Comparison of ENCODE assay signal across 8 mouse cellular contexts in the genomic region with DNA sequence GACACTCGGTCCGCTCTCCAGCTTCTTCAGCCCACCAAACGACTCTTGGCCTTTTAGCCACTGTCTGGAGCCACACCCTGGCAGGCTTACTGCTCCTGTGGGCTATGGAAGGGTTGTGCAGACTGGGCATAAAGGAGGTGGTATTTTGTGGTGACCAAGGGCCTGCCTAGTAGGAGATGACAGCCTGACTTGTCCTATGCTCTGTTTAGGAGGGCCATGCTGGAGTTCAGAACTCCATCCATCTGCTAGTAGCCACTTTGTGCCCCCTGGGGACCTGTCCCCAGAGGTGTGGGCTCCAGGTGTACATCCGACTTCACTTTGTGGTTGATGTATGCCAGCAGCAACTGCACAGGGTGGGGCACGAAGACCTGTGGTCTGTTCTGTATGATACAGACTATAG. TPM values are rescaled to one million over a fixed set of nuclear protein-coding genes. Genes with fewer than 3 reads are reported as not detected.
DNase-seq lines count a peak whose midpoint lies in the region; ATAC-seq lines count a peak whose summit lies in the region.

No protein-coding gene starts in this region.

- no peaks in the 10 kb centered on the region for H3K9me3 ChIP-seq in lung, embryonic 16.5 days (ENCODE audit: control insufficient read depth, low read length)
- no peaks in the 10 kb centered on the region for H3K9me3 ChIP-seq in forebrain, embryonic 15.5 days
- no peaks in the 10 kb centered on the region for H3K9me3 ChIP-seq in limb, embryonic 11.5 days (ENCODE audit: control insufficient read depth, low read length)
- no peaks in the 10 kb centered on the region for H3K9me3 ChIP-seq in neural tube, embryonic 15.5 days (replicated peaks)

- H3K4me2 ChIP-seq in lung, embryonic 16.5 days (ENCODE audit: low read depth, low read length): peak overlapping the region; percentile 98
- H3K4me2 ChIP-seq in forebrain, embryonic 15.5 days (replicated peaks): peak overlapping the region; percentile 94
- H3K4me2 ChIP-seq in limb, embryonic 11.5 days (ENCODE audit: low read depth, severe bottlenecking): peak overlapping the region; percentile 70
- H3K4me2 ChIP-seq in neural tube, embryonic 15.5 days: peak overlapping the region; percentile 88

- H3K36me3 ChIP-seq in lung, embryonic 16.5 days (ENCODE audit: control insufficient read depth, insufficient read depth, low read length): peaks cover 6% of the 10 kb centered on the region
- H3K36me3 ChIP-seq in forebrain, embryonic 15.5 days: peaks cover 19% of the 10 kb centered on the region
- peaks cover 11% of the 10 kb centered on the region for H3K36me3 ChIP-seq in limb, embryonic 11.5 days (ENCODE audit: control insufficient read depth, insufficient read depth, low read length)
- peaks cover 17% of the 10 kb centered on the region for H3K36me3 ChIP-seq in neural tube, embryonic 15.5 days

- peak overlapping the region; percentile 80 for H3K9ac ChIP-seq in lung, embryonic 16.5 days (ENCODE audit: low read length)
- H3K9ac ChIP-seq in forebrain, embryonic 15.5 days (replicated peaks): peak overlapping the region; percentile 72
- peak overlapping the region; percentile 76; the same call in 1 of the 2 replicates for H3K9ac ChIP-seq in limb, embryonic 11.5 days (ENCODE audit: low read length)
- H3K9ac ChIP-seq in neural tube, embryonic 15.5 days (replicated peaks): peak overlapping the region; percentile 81

- ATAC-seq in lung, embryonic 16.5 days (ENCODE audit: low read depth): no peak
- no peak for ATAC-seq in forebrain, embryonic 15.5 days (replicated peaks)
- ATAC-seq in limb, embryonic 11.5 days (ENCODE audit: insufficient number of reproducible peaks, low FRiP score, low TSS enrichment, low read depth): no peak
- no peak for ATAC-seq in neural tube, embryonic 15.5 days (ENCODE audit: low FRiP score)

- 51% methylated on average over 5 of the region's 5 CpGs for WGBS in lung, embryonic 16.5 days
- 44% methylated on average over 5 of the region's 5 CpGs for WGBS in forebrain, embryonic 15.5 days
- 55% methylated on average over 5 of the region's 5 CpGs for WGBS in limb, embryonic 11.5 days
- whole genome bisulfite sequencing in neural tube, embryonic 15.5 days: 41% methylated on average over 5 of the region's 5 CpGs

- peaks cover 43% of the 10 kb centered on the region for H3K4me1 ChIP-seq in lung, embryonic 16.5 days (replicated peaks; ENCODE audit: control insufficient read depth, insufficient read depth, low read length)
- peaks cover 49% of the 10 kb centered on the region for H3K4me1 ChIP-seq in forebrain, embryonic 15.5 days
- peaks cover 18% of the 10 kb centered on the region for H3K4me1 ChIP-seq in limb, embryonic 11.5 days (ENCODE audit: control insufficient read depth, insufficient read depth, low read length)
- peaks cover 55% of the 10 kb centered on the region for H3K4me1 ChIP-seq in neural tube, embryonic 15.5 days

- H3K4me3 ChIP-seq in lung, embryonic 16.5 days (ENCODE audit: low read length): peak overlapping the region; percentile 75; the same call in 1 of the 2 replicates
- H3K4me3 ChIP-seq in forebrain, embryonic 15.5 days: peak overlapping the region; percentile 64
- H3K4me3 ChIP-seq in limb, embryonic 11.5 days (ENCODE audit: low read depth, low read length): peak overlapping the region; percentile 84
- H3K4me3 ChIP-seq in neural tube, embryonic 15.5 days (replicated peaks): peak overlapping the region; percentile 76

- H3K27ac ChIP-seq in lung, embryonic 16.5 days (ENCODE audit: low read length): no peak overlapping the region
- H3K27ac ChIP-seq in forebrain, embryonic 15.5 days (replicated peaks): peak overlapping the region; percentile 83
- no peak overlapping the region for H3K27ac ChIP-seq in limb, embryonic 11.5 days (replicated peaks; ENCODE audit: low read depth, low read length)
- H3K27ac ChIP-seq in neural tube, embryonic 15.5 days (replicated peaks): peak overlapping the region; percentile 87

- H3K27me3 ChIP-seq in lung, embryonic 16.5 days (ENCODE audit: control insufficient read depth, insufficient read depth, low read depth, low read length): no peaks in the 10 kb centered on the region
- no peaks in the 10 kb centered on the region for H3K27me3 ChIP-seq in forebrain, embryonic 15.5 days
- H3K27me3 ChIP-seq in limb, embryonic 11.5 days (ENCODE audit: control insufficient read depth, insufficient read depth, low read length): no peaks in the 10 kb centered on the region
- H3K27me3 ChIP-seq in neural tube, embryonic 15.5 days (replicated peaks): no peaks in the 10 kb centered on the region

- no peak for DNase-seq in lung, postnatal 14 days
- no peak for DNase-seq in limb, embryonic 11.5 days (ENCODE audit: low spot score)
- no peak for DNase-seq in adrenal gland, adult 8-10 months
- DNase-seq in right cerebral cortex, adult 2 months (ENCODE audit: low spot score in 2 of 2): no peak
- no peak for DNase-seq in lung, adult 18-20 months

RNA-seq across cellular contexts. Expression of a gene that starts 32.6 kb away (rescaled TPM):
- 22.0 and 22.1 TPM in 2 replicates for polyA plus RNA-seq in lung, embryonic 16.5 days (2015; fragmentation: Nextera tagmentation; extraction: Ambion mirVana)
- polyA plus RNA-seq in forebrain, embryonic 15.5 days (2015; fragmentation: Nextera tagmentation; extraction: Ambion mirVana): 24.2 and 26.3 TPM in 2 replicates
- polyA plus RNA-seq in limb, embryonic 11.5 days (2014; fragmentation: Nextera tagmentation; extraction: Ambion mirVana): 21.0 and 21.9 TPM in 2 replicates
- polyA plus RNA-seq in neural tube, embryonic 15.5 days (2015; fragmentation: Nextera tagmentation; extraction: Ambion mirVana): 28.3 and 30.9 TPM in 2 replicates
- 100 to 1,000 TPM in 2 of 4 experiments, 10 to 100 TPM in 2; 79.2 to 123 (median 103) TPM for total RNA-seq in adrenal gland, adult 8-10 months (2022)

RNA-seq across cellular contexts. Expression of a gene that starts 33.1 kb away (rescaled TPM):
- 124 and 125 TPM in 2 replicates for polyA plus RNA-seq in lung, embryonic 16.5 days (2015; fragmentation: Nextera tagmentation; extraction: Ambion mirVana)
- polyA plus RNA-seq in forebrain, embryonic 15.5 days (2015; fragmentation: Nextera tagmentation; extraction: Ambion mirVana): 83.0 and 84.4 TPM in 2 replicates
- 55.4 and 64.2 TPM in 2 replicates for polyA plus RNA-seq in limb, embryonic 11.5 days (2014; fragmentation: Nextera tagmentation; extraction: Ambion mirVana)
- 117 and 128 TPM in 2 replicates for polyA plus RNA-seq in neural tube, embryonic 15.5 days (2015; fragmentation: Nextera tagmentation; extraction: Ambion mirVana)
- 100 to 1,000 TPM; 147 to 201 (median 185) TPM for total RNA-seq in adrenal gland, adult 8-10 months (2022)

RNA-seq across cellular contexts. Expression of a gene that starts 45.6 kb away (rescaled TPM):
- polyA plus RNA-seq in lung, embryonic 16.5 days (2015; fragmentation: Nextera tagmentation; extraction: Ambion mirVana): 34.0 and 36.7 TPM in 2 replicates
- 63.3 and 72.0 TPM in 2 replicates for polyA plus RNA-seq in forebrain, embryonic 15.5 days (2015; fragmentation: Nextera tagmentation; extraction: Ambion mirVana)
- 32.9 and 33.2 TPM in 2 replicates for polyA plus RNA-seq in limb, embryonic 11.5 days (2014; fragmentation: Nextera tagmentation; extraction: Ambion mirVana)
- 71.2 and 72.5 TPM in 2 replicates for polyA plus RNA-seq in neural tube, embryonic 15.5 days (2015; fragmentation: Nextera tagmentation; extraction: Ambion mirVana)
- total RNA-seq in adrenal gland, adult 8-10 months (2022): 10 to 100 TPM; 25.5 to 67.0 (median 52.7) TPM

RNA-seq across cellular contexts. Expression of a gene that starts 45.7 kb away (rescaled TPM):
- 27.0 and 28.7 TPM in 2 replicates for polyA plus RNA-seq in lung, embryonic 16.5 days (2015; fragmentation: Nextera tagmentation; extraction: Ambion mirVana)
- 76.5 and 78.1 TPM in 2 replicates for polyA plus RNA-seq in forebrain, embryonic 15.5 days (2015; fragmentation: Nextera tagmentation; extraction: Ambion mirVana)
- 20.1 and 21.2 TPM in 2 replicates for polyA plus RNA-seq in limb, embryonic 11.5 days (2014; fragmentation: Nextera tagmentation; extraction: Ambion mirVana)
- polyA plus RNA-seq in neural tube, embryonic 15.5 days (2015; fragmentation: Nextera tagmentation; extraction: Ambion mirVana): 98.7 and 115 TPM in 2 replicates
- total RNA-seq in adrenal gland, adult 8-10 months (2022): 10 to 100 TPM; 45.4 to 68.0 (median 52.7) TPM

Comparison
In these comparisons a context has a peak if more than half of its experiments do, and no peak if none do; other contexts are left out.
1. H3K27ac ChIP-seq: peak in forebrain, embryonic 15.5 days (single experiment) and neural tube, embryonic 15.5 days (single experiment); none in lung, embryonic 16.5 days (single experiment) and limb, embryonic 11.5 days (single experiment).
2. Peak in every context shown above with its lines, with median percentiles within 50 percentile points of each other: H3K4me2 ChIP-seq, H3K4me3 ChIP-seq and H3K9ac ChIP-seq.